Mouse (Mus musculus) forebrain, embryonic 16.5 days (tissue): ENCODE measurements around the gene Cyp2d22. TPM values are rescaled to one million over a fixed set of nuclear protein-coding genes. Genes with fewer than 3 reads are reported as not detected.

Experiments
- ATAC-seq: fragments of 200-750 bp; cut with Nextera tagmentation; 2 replicates; pipeline ENCODE4 v1.8.0; 2017; ENCODE audit warnings: mild to moderate bottlenecking, moderate library complexity
- H3K27ac ChIP-seq: fragments of 300-500 bp; sonication (generic); 2 replicates; pipeline ENCODE4 v1.5.1; 2014; ENCODE audit warnings: low read length, control low read depth
- H3K27me3 ChIP-seq: fragments of 300-500 bp; sonication (generic); replicated peaks from 2 replicates; pipeline ENCODE4 v1.6.1; 2014; ENCODE audit warnings: low read length; ENCODE audit not compliant: control insufficient read depth, insufficient read depth
- H3K36me3 ChIP-seq: fragments of 300-500 bp; sonication (generic); 2 replicates; pipeline ENCODE4 v1.6.1; 2014; ENCODE audit not compliant: control insufficient read depth, insufficient read depth
- H3K4me1 ChIP-seq: fragments of 300-500 bp; sonication (generic); replicated peaks from 2 replicates; pipeline ENCODE4 v1.6.1; 2014; ENCODE audit warnings: low read length; ENCODE audit not compliant: control insufficient read depth, insufficient read depth
- H3K4me2 ChIP-seq: fragments of 300-500 bp; sonication (generic); 2 replicates; pipeline ENCODE4 v1.6.1; 2014; ENCODE audit warnings: mild to moderate bottlenecking, low read length, control low read depth
- H3K4me3 ChIP-seq: fragments of 300-500 bp; sonication (generic); replicated peaks from 2 replicates; pipeline ENCODE4 v1.5.1; 2014; ENCODE audit warnings: mild to moderate bottlenecking, low read length, control low read depth
- H3K9ac ChIP-seq: fragments of 300-500 bp; sonication (generic); replicated peaks from 2 replicates; pipeline ENCODE4 v1.6.1; 2014; ENCODE audit warnings: low read depth, low read length, control low read depth
- H3K9me3 ChIP-seq: fragments of 300-500 bp; sonication (generic); 2 replicates; pipeline ENCODE4 v1.6.1; 2016; ENCODE audit warnings: low read length; ENCODE audit not compliant: control insufficient read depth
- WGBS: fragments of 180-500 bp; shearing (Covaris S2); extraction: QIAGEN DNeasy Blood & Tissue Kit; methylation state at CpG from one replicate; pipeline ENCODE4 v1.1.7; 2014; 5-methylcytosine and 5-hydroxymethylcytosine counted together
- polyA plus RNA-seq: library from polyadenylated mRNA; unstranded; fragments of >200 nt; fragmentation: Nextera tagmentation; extraction: Ambion mirVana; gene quantifications from 2 replicates; pipeline ENCODE4 v1.2.1, GENCODE M21; 2015

Cyp2d22 gene
- polyA plus RNA-seq, 1 experiment from 2014 or later, result 1.1 TPM

DNA sequence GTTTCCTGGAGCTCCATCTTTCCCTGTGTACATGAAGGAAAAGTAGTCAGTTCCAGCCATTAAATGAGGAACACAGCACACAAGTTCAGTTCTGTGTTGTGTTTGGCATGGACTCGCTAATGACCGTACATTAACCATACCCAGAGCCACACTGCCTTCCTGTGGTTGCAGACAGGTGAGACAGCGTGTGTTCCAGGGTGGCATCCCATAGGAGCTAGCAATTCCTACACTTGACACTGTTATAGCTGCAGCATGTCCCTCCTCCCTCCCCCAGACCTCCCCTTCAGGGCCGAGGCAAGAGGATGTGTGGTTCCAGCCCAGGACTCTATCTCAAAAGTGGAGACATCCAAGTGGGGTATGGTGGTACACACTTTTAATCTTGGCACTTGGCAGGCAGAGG is 29.7 kb downstream of the Cyp2d22 start:
- no peak overlapping the region for H3K9ac ChIP-seq
- WGBS, result 94% methylated on average over 4 of the region's 4 CpGs

DNA sequence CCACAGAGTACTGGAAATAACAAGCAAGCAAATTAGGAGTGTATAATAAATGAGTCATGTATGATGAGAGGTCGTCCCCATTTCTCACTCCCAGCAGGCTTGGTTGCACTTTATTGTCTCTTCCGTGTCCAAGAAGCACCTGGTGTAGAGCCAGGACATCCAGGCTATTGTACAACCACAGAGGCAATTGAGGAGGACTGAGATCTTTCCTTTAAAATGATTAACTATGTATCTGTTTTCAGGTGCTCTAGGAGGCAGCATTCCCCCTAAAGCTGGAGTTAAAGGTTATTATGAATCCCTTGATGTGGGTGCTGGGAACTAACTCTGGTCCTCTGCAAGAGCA is 31.1 kb downstream of the Cyp2d22 start:
- Histone ChIP-seq H3K4me2 (no peak overlapping the region), H3K4me3 (no peak overlapping the region), H3K27me3 (no peaks in the 10 kb centered on the region), H3K9ac (no peak overlapping the region), H3K4me1 (peaks cover 23% of the 10 kb centered on the region), H3K36me3 (peaks cover 22% of the 10 kb centered on the region), H3K27ac (no peak overlapping the region), H3K9me3 (no peaks in the 10 kb centered on the region)
- no peak for ATAC-seq
- 77% methylated on average over 2 of the region's 2 CpGs for WGBS

More for the DNA sequence above, 29.7 kb downstream of the Cyp2d22 start:
- no peak overlapping the region for H3K4me2 ChIP-seq
- no peak overlapping the region for H3K27ac ChIP-seq
- no peak overlapping the region for H3K4me3 ChIP-seq
- H3K36me3 ChIP-seq, result peaks cover 22% of the 10 kb centered on the region
- ATAC-seq, result no peak
- peaks cover 28% of the 10 kb centered on the region for H3K4me1 ChIP-seq
- no peaks in the 10 kb centered on the region for H3K9me3 ChIP-seq
- no peaks in the 10 kb centered on the region for H3K27me3 ChIP-seq

GRCm38 (mm10) chr15:82348258-82348998 is 31.6 kb downstream of the Cyp2d22 start:
- H3K4me2 ChIP-seq, result no peak overlapping the region
- no peaks in the 10 kb centered on the region for H3K9me3 ChIP-seq
- no peak overlapping the region for H3K4me3 ChIP-seq
- no peak overlapping the region for H3K27ac ChIP-seq
- H3K36me3 ChIP-seq, result peaks cover 22% of the 10 kb centered on the region
- no peak for ATAC-seq
- WGBS, result 92% methylated on average over 8 of the region's 8 CpGs
- H3K27me3 ChIP-seq, result no peaks in the 10 kb centered on the region
- H3K4me1 ChIP-seq, result peaks cover 22% of the 10 kb centered on the region
- H3K9ac ChIP-seq, result no peak overlapping the region

GRCm38 (mm10) chr15:82347852-82348251 is 32.2 kb downstream of the Cyp2d22 start:
- Histone ChIP-seq H3K4me3 (no peak overlapping the region), H3K9me3 (no peaks in the 10 kb centered on the region), H3K4me2 (no peak overlapping the region), H3K36me3 (peaks cover 22% of the 10 kb centered on the region), H3K9ac (no peak overlapping the region), H3K4me1 (peaks cover 16% of the 10 kb centered on the region), H3K27me3 (no peaks in the 10 kb centered on the region), H3K27ac (no peak overlapping the region)
- 94% methylated on average over 12 of the region's 12 CpGs for WGBS
- ATAC-seq, result no peak

DNA sequence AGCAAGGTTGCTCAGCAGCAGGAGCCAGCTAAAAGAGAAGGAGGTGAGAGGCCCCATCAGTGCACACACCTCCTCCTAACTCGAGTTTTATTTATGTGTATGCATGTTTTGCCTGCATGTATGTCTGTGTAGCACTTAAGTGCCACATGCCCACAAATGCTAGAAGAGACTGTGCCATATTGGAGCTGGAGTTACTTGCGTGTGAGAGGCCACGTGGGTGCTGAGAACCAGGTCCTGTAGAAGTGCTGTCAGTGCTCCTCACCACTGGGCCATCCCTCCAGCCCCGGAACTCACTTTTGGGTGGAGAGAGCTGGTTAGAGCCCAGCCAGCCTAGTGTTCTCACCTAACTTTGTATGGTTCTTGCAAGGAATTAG is 32.8 kb downstream of the Cyp2d22 start:
- Histone ChIP-seq H3K9ac (peak overlapping the region; percentile 86), H3K4me2 (peak overlapping the region; percentile 96), H3K36me3 (peaks cover 22% of the 10 kb centered on the region), H3K4me1 (peaks cover 14% of the 10 kb centered on the region), H3K27me3 (no peaks in the 10 kb centered on the region), H3K27ac (no peak overlapping the region), H3K4me3 (peak overlapping the region; percentile 76), H3K9me3 (no peaks in the 10 kb centered on the region)
- WGBS, result 84% methylated on average over 4 of the region's 4 CpGs
- no peak for ATAC-seq

DNA sequence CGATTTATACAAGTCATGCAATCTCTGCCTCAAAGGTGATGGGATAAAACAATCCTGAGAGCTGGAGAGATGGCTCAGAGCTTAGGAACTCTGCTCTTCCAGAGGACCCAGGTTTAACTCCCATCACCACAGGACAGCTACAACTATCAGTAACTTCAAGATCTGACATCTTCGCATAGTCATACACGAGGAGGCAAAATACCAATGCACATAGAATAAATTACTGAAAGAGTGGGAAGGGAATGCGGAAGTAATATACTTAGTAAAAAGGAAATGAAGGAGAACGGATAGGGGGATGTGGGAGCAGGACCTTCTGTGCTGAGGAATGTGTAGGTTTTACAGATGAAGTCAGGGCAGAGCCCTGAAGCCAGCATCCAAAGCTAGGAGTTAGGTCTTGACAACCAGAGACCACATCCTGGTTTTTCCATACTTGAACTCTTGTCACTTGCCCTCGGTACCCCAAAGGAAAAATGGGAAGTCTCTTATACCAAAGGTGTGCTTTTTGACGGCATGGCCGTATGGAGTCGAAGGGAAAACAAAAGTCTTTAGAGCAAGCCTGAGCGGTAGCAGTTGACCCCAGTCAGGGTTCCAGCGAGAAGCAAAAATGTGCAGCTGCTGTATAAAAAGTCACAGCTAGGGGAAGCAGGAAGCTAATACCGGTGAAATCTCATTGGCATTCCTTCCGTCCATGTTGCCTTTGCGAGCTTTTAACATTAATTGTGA is 33.3 kb downstream of the Cyp2d22 start:
- no peak for ATAC-seq
- H3K27me3 ChIP-seq, result no peaks in the 10 kb centered on the region
- peak overlapping the region; percentile 61 for H3K27ac ChIP-seq
- H3K9me3 ChIP-seq, result no peaks in the 10 kb centered on the region
- H3K4me1 ChIP-seq, result peaks cover 11% of the 10 kb centered on the region
- peak overlapping the region; percentile 86 for H3K9ac ChIP-seq
- peak overlapping the region; percentile 76 for H3K4me3 ChIP-seq
- WGBS, result 61% methylated on average over 14 of the region's 14 CpGs
- H3K4me2 ChIP-seq, result peak overlapping the region; percentile 96
- H3K36me3 ChIP-seq, result peaks cover 22% of the 10 kb centered on the region

DNA sequence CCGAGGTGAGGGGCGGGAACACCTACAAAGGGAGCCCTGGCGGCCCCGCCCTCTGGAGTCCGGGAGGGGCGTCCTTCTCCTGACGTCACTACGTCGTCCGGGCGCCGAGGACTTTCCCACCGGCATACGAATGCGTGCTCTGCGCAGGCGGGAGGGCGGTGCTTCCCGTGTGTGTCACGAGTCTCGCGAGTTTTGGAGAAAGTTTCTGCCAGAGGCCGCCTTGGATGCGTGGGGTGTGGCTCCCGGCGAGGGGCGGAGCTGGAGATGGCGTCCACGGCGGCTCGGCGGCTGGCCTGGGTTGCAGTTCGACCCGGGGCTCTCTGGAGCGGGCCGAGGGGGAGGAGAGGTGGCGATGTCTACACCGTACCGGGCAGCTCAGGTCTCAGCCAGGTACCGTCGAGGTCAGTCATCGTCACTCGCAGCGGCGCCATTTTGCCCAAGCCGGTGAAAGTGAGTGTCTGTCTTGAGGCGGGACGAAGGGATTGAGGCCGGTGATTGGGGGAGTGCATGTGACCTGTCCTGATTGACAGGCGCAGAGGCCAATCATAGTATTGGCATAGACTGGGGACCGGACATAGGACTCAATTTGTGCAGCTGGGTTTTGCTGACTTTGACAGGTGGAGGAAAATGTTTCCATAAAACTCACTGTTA is 34.1 kb downstream of the Cyp2d22 start:
- peaks cover 14% of the 10 kb centered on the region for H3K4me1 ChIP-seq
- WGBS, result under 1% methylated on average over 50 of the region's 51 CpGs
- no peaks in the 10 kb centered on the region; the same call in 1 of the 2 replicates for H3K27me3 ChIP-seq
- ATAC-seq, result peak; percentile 98
- H3K27ac ChIP-seq, result peak overlapping the region; percentile 88
- no peaks in the 10 kb centered on the region for H3K9me3 ChIP-seq
- H3K9ac ChIP-seq, result peak overlapping the region; percentile 86
- peak overlapping the region; percentile 96 for H3K4me2 ChIP-seq
- H3K4me3 ChIP-seq, result peak overlapping the region; percentile 76
- peaks cover 21% of the 10 kb centered on the region for H3K36me3 ChIP-seq

GRCm38 (mm10) chr15:82344971-82345370 is 35.1 kb downstream of the Cyp2d22 start:
- H3K9ac ChIP-seq, result no peak overlapping the region
- H3K4me1 ChIP-seq, result peaks cover 16% of the 10 kb centered on the region
- no peak overlapping the region for H3K4me2 ChIP-seq
- H3K27me3 ChIP-seq, result peaks cover 7% of the 10 kb centered on the region
- no peak overlapping the region for H3K4me3 ChIP-seq
- H3K27ac ChIP-seq, result no peak overlapping the region
- ATAC-seq, result no peak
- WGBS, result 90% methylated on average over 6 of the region's 6 CpGs
- H3K36me3 ChIP-seq, result peaks cover 14% of the 10 kb centered on the region
- no peaks in the 10 kb centered on the region for H3K9me3 ChIP-seq
